Mouse (Mus musculus): ENCODE results near the gene Nckipsd. TPM values are rescaled to one million over a fixed set of nuclear protein-coding genes. Genes with fewer than 3 reads are reported as not detected.

Gene Nckipsd
- polyA plus RNA-seq (2014; fragmentation: Nextera tagmentation; extraction: Ambion mirVana): 7.3 and 9.5 TPM in 2 replicates

DNA sequence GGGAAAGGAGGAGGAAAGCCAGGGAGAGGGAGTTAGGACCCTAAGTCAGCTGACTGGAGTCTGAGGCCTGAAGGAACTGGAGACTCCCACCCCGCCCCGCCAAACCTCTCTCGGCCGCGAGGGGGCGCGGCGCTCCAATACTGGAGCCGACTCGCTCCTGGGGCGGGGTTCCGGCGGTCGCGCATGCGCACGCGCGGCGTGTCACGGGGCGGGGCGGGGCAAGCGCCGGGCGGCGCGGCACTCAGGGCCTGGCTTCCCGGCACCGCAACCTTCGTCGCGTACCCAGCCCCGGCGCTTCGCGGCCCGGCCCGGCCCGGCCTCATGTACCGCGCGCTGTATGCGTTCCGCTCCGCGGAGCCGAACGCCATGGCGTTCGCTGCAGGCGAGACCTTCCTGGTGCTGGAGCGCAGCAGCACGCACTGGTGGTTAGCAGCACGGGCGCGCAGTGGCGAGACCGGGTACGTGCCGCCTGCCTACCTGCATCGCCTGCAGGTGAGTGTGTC, at the start of gene Nckipsd:
Nckipsd (plus strand) TSS at position 206 of the 503 bp plus-strand sequence.
- Histone ChIP-seq H3K27me3 (ENCODE audit: control insufficient read depth, insufficient read depth, low read length) (no peaks in the 10 kb centered on the region), H3K36me3 (ENCODE audit: control insufficient read depth, insufficient read depth, low read length) (peaks cover 14% of the 10 kb centered on the region; the same call in 1 of the 2 replicates), H3K27ac (ENCODE audit: low read depth, low read length) (peak within 1 kb of the TSS; percentile 30; the same call in 1 of the 2 replicates), H3K4me1 (ENCODE audit: control insufficient read depth, insufficient read depth, low read length) (peaks cover 28% of the 10 kb centered on the region), H3K9me3 (replicated peaks; ENCODE audit: control insufficient read depth, low read length) (no peaks in the 10 kb centered on the region), H3K4me3 (ENCODE audit: low read depth, low read length) (peak within 1 kb of the TSS; percentile 76), H3K4me2 (peak within 1 kb of the TSS; percentile 93), H3K9ac (ENCODE audit: low read depth, low read length) (peak within 1 kb of the TSS; percentile 87)
- ATAC-seq (replicated peaks; ENCODE audit: insufficient number of reproducible peaks, low FRiP score, low TSS enrichment): peak; percentile 88
- WGBS (ENCODE audit: insufficient replicate concordance): under 1% methylated on average over 53 of the region's 62 CpGs

DNA sequence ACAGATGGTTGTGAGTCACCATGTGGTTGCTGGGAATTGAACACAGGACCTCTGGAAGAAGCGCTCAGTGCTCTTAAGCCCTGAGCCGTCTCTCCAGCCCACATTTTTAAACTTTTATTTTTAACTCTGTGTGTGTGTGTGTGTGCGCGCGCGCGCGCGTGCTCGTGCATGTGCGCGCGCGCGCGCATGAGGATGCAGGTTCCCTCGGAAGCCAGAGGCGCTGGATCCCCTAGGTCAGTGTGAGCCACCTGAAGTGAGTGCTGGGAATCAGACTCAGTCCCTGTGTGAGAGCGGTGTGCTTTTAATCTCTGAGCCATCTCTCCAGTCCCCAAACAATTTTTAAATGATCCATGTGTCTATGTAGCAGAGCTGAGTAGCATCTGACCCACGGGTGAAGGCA, 49.0 kb upstream of the Nckipsd start:
- WGBS (ENCODE audit: insufficient replicate concordance): 88% methylated on average over 20 of the region's 20 CpGs
- Histone ChIP-seq H3K4me1 (ENCODE audit: control insufficient read depth, insufficient read depth, low read length) (no peaks in the 10 kb centered on the region), H3K9me3 (replicated peaks; ENCODE audit: control insufficient read depth, low read length) (no peaks in the 10 kb centered on the region), H3K36me3 (ENCODE audit: control insufficient read depth, insufficient read depth, low read length) (no peaks in the 10 kb centered on the region), H3K9ac (ENCODE audit: low read depth, low read length) (no peak overlapping the region), H3K4me3 (ENCODE audit: low read depth, low read length) (no peak overlapping the region), H3K27ac (ENCODE audit: low read depth, low read length) (no peak overlapping the region), H3K4me2 (no peak overlapping the region), H3K27me3 (ENCODE audit: control insufficient read depth, insufficient read depth, low read length) (no peaks in the 10 kb centered on the region)
- no peak for ATAC-seq (replicated peaks; ENCODE audit: insufficient number of reproducible peaks, low FRiP score, low TSS enrichment)

- no peaks in the 10 kb centered on the region for H3K9me3 ChIP-seq (replicated peaks; ENCODE audit: control insufficient read depth, low read length)
- no peak for ATAC-seq (replicated peaks; ENCODE audit: insufficient number of reproducible peaks, low FRiP score, low TSS enrichment)
- 49% methylated on average over 2 of the region's 2 CpGs for WGBS (ENCODE audit: insufficient replicate concordance)
- no peak overlapping the region for H3K9ac ChIP-seq (ENCODE audit: low read depth, low read length)
- H3K36me3 ChIP-seq (ENCODE audit: control insufficient read depth, insufficient read depth, low read length): no peaks in the 10 kb centered on the region
- H3K27me3 ChIP-seq (ENCODE audit: control insufficient read depth, insufficient read depth, low read length): no peaks in the 10 kb centered on the region
- no peak overlapping the region for H3K4me3 ChIP-seq (ENCODE audit: low read depth, low read length)
- no peak overlapping the region for H3K27ac ChIP-seq (ENCODE audit: low read depth, low read length)
- no peak overlapping the region for H3K4me2 ChIP-seq
- no peaks in the 10 kb centered on the region for H3K4me1 ChIP-seq (ENCODE audit: control insufficient read depth, insufficient read depth, low read length)
Observed at GRCm38 (mm10) chr9:108759805-108760204, 48.4 kb upstream of the Nckipsd start.

DNA sequence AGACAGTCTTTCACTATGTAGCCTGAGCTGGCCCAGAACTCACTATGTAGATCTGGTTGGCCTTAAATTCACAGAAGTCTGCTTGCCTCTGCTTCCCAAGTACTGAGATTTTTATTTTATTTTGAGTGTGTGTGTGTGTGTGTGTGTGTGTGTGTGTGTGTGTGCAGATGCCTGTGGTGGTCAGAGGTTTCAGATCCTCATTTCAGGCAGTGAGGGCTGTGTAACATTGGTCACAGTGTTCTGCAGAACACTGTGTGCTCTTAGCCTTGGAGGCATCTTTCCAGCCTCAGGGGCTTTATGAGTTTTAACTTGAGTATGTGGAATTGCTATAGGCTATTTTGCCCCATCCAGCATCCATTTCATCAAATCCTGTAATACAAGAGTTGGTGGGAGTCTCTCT, 46.6 kb upstream of the Nckipsd start:
- no peak overlapping the region for H3K9ac ChIP-seq (ENCODE audit: low read depth, low read length)
- no peak for ATAC-seq (replicated peaks; ENCODE audit: insufficient number of reproducible peaks, low FRiP score, low TSS enrichment)
- no peaks in the 10 kb centered on the region for H3K27me3 ChIP-seq (ENCODE audit: control insufficient read depth, insufficient read depth, low read length)
- H3K36me3 ChIP-seq (ENCODE audit: control insufficient read depth, insufficient read depth, low read length): no peaks in the 10 kb centered on the region
- H3K27ac ChIP-seq (ENCODE audit: low read depth, low read length): no peak overlapping the region
- no peaks in the 10 kb centered on the region for H3K4me1 ChIP-seq (ENCODE audit: control insufficient read depth, insufficient read depth, low read length)
- no peaks in the 10 kb centered on the region for H3K9me3 ChIP-seq (replicated peaks; ENCODE audit: control insufficient read depth, low read length)
- H3K4me3 ChIP-seq (ENCODE audit: low read depth, low read length): no peak overlapping the region
- H3K4me2 ChIP-seq: no peak overlapping the region

GRCm38 (mm10) chr9:108764971-108765370, 43.2 kb upstream of the Nckipsd start:
- Histone ChIP-seq H3K36me3 (ENCODE audit: control insufficient read depth, insufficient read depth, low read length) (no peaks in the 10 kb centered on the region), H3K4me3 (ENCODE audit: low read depth, low read length) (no peak overlapping the region), H3K27me3 (ENCODE audit: control insufficient read depth, insufficient read depth, low read length) (no peaks in the 10 kb centered on the region), H3K9ac (ENCODE audit: low read depth, low read length) (no peak overlapping the region), H3K4me1 (ENCODE audit: control insufficient read depth, insufficient read depth, low read length) (no peaks in the 10 kb centered on the region), H3K27ac (ENCODE audit: low read depth, low read length) (no peak overlapping the region), H3K9me3 (replicated peaks; ENCODE audit: control insufficient read depth, low read length) (no peaks in the 10 kb centered on the region), H3K4me2 (no peak overlapping the region)
- ATAC-seq (replicated peaks; ENCODE audit: insufficient number of reproducible peaks, low FRiP score, low TSS enrichment): no peak
- WGBS (ENCODE audit: insufficient replicate concordance): 57% methylated on average over 10 of the region's 10 CpGs

GRCm38 (mm10) chr9:108776614-108777013, 31.6 kb upstream of the Nckipsd start:
- ATAC-seq (replicated peaks; ENCODE audit: insufficient number of reproducible peaks, low FRiP score, low TSS enrichment): no peak
- Histone ChIP-seq H3K27me3 (ENCODE audit: control insufficient read depth, insufficient read depth, low read length) (no peaks in the 10 kb centered on the region), H3K36me3 (ENCODE audit: control insufficient read depth, insufficient read depth, low read length) (no peaks in the 10 kb centered on the region), H3K4me2 (no peak overlapping the region), H3K9ac (ENCODE audit: low read depth, low read length) (no peak overlapping the region), H3K4me1 (ENCODE audit: control insufficient read depth, insufficient read depth, low read length) (no peaks in the 10 kb centered on the region), H3K4me3 (ENCODE audit: low read depth, low read length) (no peak overlapping the region), H3K27ac (ENCODE audit: low read depth, low read length) (no peak overlapping the region), H3K9me3 (replicated peaks; ENCODE audit: control insufficient read depth, low read length) (peaks cover 4% of the 10 kb centered on the region; the same call in 1 of the 2 replicates)
- WGBS (ENCODE audit: insufficient replicate concordance): 79% methylated on average over 4 of the region's 4 CpGs

- Histone ChIP-seq H3K9me3 (replicated peaks; ENCODE audit: control insufficient read depth, low read length) (peaks cover 4% of the 10 kb centered on the region; the same call in 1 of the 2 replicates), H3K27ac (ENCODE audit: low read depth, low read length) (no peak overlapping the region), H3K9ac (ENCODE audit: low read depth, low read length) (no peak overlapping the region), H3K4me3 (ENCODE audit: low read depth, low read length) (no peak overlapping the region), H3K4me2 (no peak overlapping the region), H3K4me1 (ENCODE audit: control insufficient read depth, insufficient read depth, low read length) (0 out of 2 replicates have a peak, but pooled peaks cover 3% of the 10 kb centered on the region), H3K27me3 (ENCODE audit: control insufficient read depth, insufficient read depth, low read length) (no peaks in the 10 kb centered on the region), H3K36me3 (ENCODE audit: control insufficient read depth, insufficient read depth, low read length) (no peaks in the 10 kb centered on the region)
- no peak for ATAC-seq (replicated peaks; ENCODE audit: insufficient number of reproducible peaks, low FRiP score, low TSS enrichment)
- 67% methylated on average over 4 of the region's 4 CpGs for WGBS (ENCODE audit: insufficient replicate concordance)
Observed at GRCm38 (mm10) chr9:108777276-108777675, 30.9 kb upstream of the Nckipsd start.

GRCm38 (mm10) chr9:108780959-108781358, 27.2 kb upstream of the Nckipsd start:
- H3K36me3 ChIP-seq (ENCODE audit: control insufficient read depth, insufficient read depth, low read length): no peaks in the 10 kb centered on the region
- 0 out of 2 replicates have a peak overlapping the region, but pooled peaks have one; percentile 22 for H3K9ac ChIP-seq (ENCODE audit: low read depth, low read length)
- H3K4me2 ChIP-seq: no peak overlapping the region
- no peak overlapping the region for H3K27ac ChIP-seq (ENCODE audit: low read depth, low read length)
- H3K4me3 ChIP-seq (ENCODE audit: low read depth, low read length): no peak overlapping the region
- peaks cover 18% of the 10 kb centered on the region for H3K4me1 ChIP-seq (ENCODE audit: control insufficient read depth, insufficient read depth, low read length)
- ATAC-seq (replicated peaks; ENCODE audit: insufficient number of reproducible peaks, low FRiP score, low TSS enrichment): no peak
- H3K27me3 ChIP-seq (ENCODE audit: control insufficient read depth, insufficient read depth, low read length): no peaks in the 10 kb centered on the region
- H3K9me3 ChIP-seq (replicated peaks; ENCODE audit: control insufficient read depth, low read length): no peaks in the 10 kb centered on the region
- WGBS (ENCODE audit: insufficient replicate concordance): 54% methylated on average over 5 of the region's 5 CpGs

- ATAC-seq (replicated peaks; ENCODE audit: insufficient number of reproducible peaks, low FRiP score, low TSS enrichment): no peak
- Histone ChIP-seq H3K9ac (ENCODE audit: low read depth, low read length) (no peak overlapping the region), H3K4me1 (ENCODE audit: control insufficient read depth, insufficient read depth, low read length) (peaks cover 25% of the 10 kb centered on the region), H3K27ac (ENCODE audit: low read depth, low read length) (no peak overlapping the region), H3K9me3 (replicated peaks; ENCODE audit: control insufficient read depth, low read length) (no peaks in the 10 kb centered on the region), H3K36me3 (ENCODE audit: control insufficient read depth, insufficient read depth, low read length) (no peaks in the 10 kb centered on the region), H3K4me3 (ENCODE audit: low read depth, low read length) (no peak overlapping the region), H3K27me3 (ENCODE audit: control insufficient read depth, insufficient read depth, low read length) (no peaks in the 10 kb centered on the region), H3K4me2 (no peak overlapping the region)
- 44% methylated on average over 4 of the region's 4 CpGs for WGBS (ENCODE audit: insufficient replicate concordance)
Observed at GRCm38 (mm10) chr9:108781891-108782290, 26.3 kb upstream of the Nckipsd start.
